Mouse (Mus musculus) ES-E14 (cell line): ENCODE data around the gene Gm37419. TPM values are rescaled to one million over a fixed set of nuclear protein-coding genes. Genes with fewer than 3 reads are reported as not detected.

Experiments
- DNase-seq: peaks from one replicate; pipeline ENCODE4 v3.0.0-alpha.2; 2013; ENCODE audit warnings: low read depth, low spot score
- H3K27ac ChIP-seq: 2 replicates; pipeline ENCODE4 v1.5.1; 2012; ENCODE audit warnings: low read depth, mild to moderate bottlenecking, low read length, moderate library complexity, mixed read lengths; ENCODE audit not compliant: poor library complexity, insufficient read depth, severe bottlenecking
- H3K36me3 ChIP-seq: 2 replicates; pipeline ENCODE4 v1.6.1; 2012; ENCODE audit warnings: mild to moderate bottlenecking, low read length, moderate library complexity, mixed read lengths; ENCODE audit not compliant: control insufficient read depth, poor library complexity, insufficient read depth, severe bottlenecking
- H3K4me1 ChIP-seq, 2 experiments: fragments of 150-350 bp in 1 of 2; sonication (generic) in 1 of 2; 2 replicates each; pipeline ENCODE4 v1.6.1; 2012; ENCODE audit warnings: low read length in 2 of 2, mild to moderate bottlenecking in 1 of 2, mixed read lengths in 1 of 2; ENCODE audit not compliant: control insufficient read depth in 2 of 2, insufficient read depth in 2 of 2, poor library complexity in 1 of 2
- H3K4me3 ChIP-seq, 2 experiments: fragments of 150-350 bp in 1 of 2; sonication (generic) in 1 of 2; 2 replicates each; pipeline ENCODE4 v1.5.1; 2012; ENCODE audit warnings: low read length in 2 of 2, low read depth in 1 of 2, mild to moderate bottlenecking in 1 of 2, mixed read lengths in 1 of 2; ENCODE audit not compliant: insufficient read depth in 1 of 2, poor library complexity in 1 of 2, severe bottlenecking in 1 of 2
- H3K9ac ChIP-seq: 2 replicates; pipeline ENCODE4 v1.6.1; 2012; ENCODE audit warnings: low read depth, mild to moderate bottlenecking, low read length, mixed read lengths; ENCODE audit not compliant: poor library complexity, insufficient read depth, severe bottlenecking
- H3K9me3 ChIP-seq: fragments of 150-350 bp; sonication (generic); 2 replicates; pipeline ENCODE4 v1.6.1; 2012; ENCODE audit warnings: low read depth, mild to moderate bottlenecking, low read length; ENCODE audit not compliant: control insufficient read depth, insufficient read depth
- CHD2 ChIP-seq: IDR thresholded peaks from 2 replicates; pipeline ENCODE4 v1.6.1; 2014; ENCODE audit warnings: mild to moderate bottlenecking, low read depth, low read length, inconsistent platforms
- HCFC1 ChIP-seq: IDR thresholded peaks from 2 replicates; pipeline ENCODE4 v1.6.1; 2012; ENCODE audit warnings: low read length, inconsistent platforms, borderline replicate concordance; ENCODE audit not compliant: insufficient read depth
- MAFK ChIP-seq: IDR thresholded peaks from 2 replicates; pipeline ENCODE4 v1.6.1; 2014; ENCODE audit warnings: mild to moderate bottlenecking, low read depth, low read length, inconsistent platforms; ENCODE audit not compliant: insufficient read depth
- ZC3H11A ChIP-seq: IDR thresholded peaks from 2 replicates; pipeline ENCODE4 v1.6.1; 2012; ENCODE audit warnings: low read depth, mild to moderate bottlenecking, inconsistent platforms, low read length, borderline replicate concordance
- ZNF384 ChIP-seq: IDR thresholded peaks from 2 replicates; pipeline ENCODE4 v1.6.1; 2012; ENCODE audit warnings: low read depth, low read length, inconsistent platforms
- in situ Hi-C, 2 experiments: fragments of 600-800 bp; cut with MboI; formaldehyde crosslinking; loops; one replicate each; pipeline ENCODE4 v1.15.1; 2025; ENCODE audit warnings: low sequenced_read_pairs in 2 of 2, inconsistent platforms in 1 of 2; ENCODE audit not compliant: unreplicated experiment in 2 of 2
- total RNA-seq: library from RNA; depleted of rRNA; stranded (reverse); fragments of 300-350 nt; gene quantifications from 2 replicates; pipeline ENCODE4 v1.2.3, GENCODE M21; 2012

The Gm37419 gene
- total RNA-seq, 1 experiment: not detected

- TF ChIP-seq MAFK (0 out of 2 replicates have a peak, but pooled peaks have one; percentile 14), ZC3H11A (peak; percentile 60; the same call in 1 of the 2 replicates), CHD2 (no peak)
- peaks cover 6 to 15% of the 10 kb centered on the region in 2 experiments; a peak in 2 of 4 replicates for H3K4me1 ChIP-seq
- H3K4me3 ChIP-seq: peak overlapping the region; percentile 26 to 55; a peak in 3 of 4 replicates
- no peak overlapping the region for H3K27ac ChIP-seq
- H3K9ac ChIP-seq: no peak overlapping the region
- in situ Hi-C loops: loop anchor here (10.0 to 25.0 kb wide), 4 partner anchors 328 to 1281 kb away; no protein-coding TSS in a partner anchor
- no peaks in the 10 kb centered on the region for H3K9me3 ChIP-seq
- DNase-seq: peak; percentile 81
- H3K36me3 ChIP-seq: no peaks in the 10 kb centered on the region
These were observed 4.1 kb upstream of the Gm37419 start for GRCm38 (mm10) chr16:23984183-23984582.

- TF ChIP-seq ZNF384: no peak
- TF ChIP-seq HCFC1: no peak
- TF ChIP-seq MAFK: no peak
- TF ChIP-seq ZC3H11A: no peak
- TF ChIP-seq CHD2: no peak
- Histone ChIP-seq H3K27ac (no peak overlapping the region), H3K9me3 (no peaks in the 10 kb centered on the region), H3K4me3 (peak overlapping the region; percentile 26 to 55; a peak in 3 of 4 replicates), H3K4me1 (peaks cover 7 to 15% of the 10 kb centered on the region in 2 experiments; a peak in 2 of 4 replicates), H3K9ac (peak overlapping the region; percentile 33), H3K36me3 (no peaks in the 10 kb centered on the region)
- in situ Hi-C loops: loop anchor here (10.0 to 25.0 kb wide), 4 partner anchors 327 to 1280 kb away; no protein-coding TSS in a partner anchor
- no peak for DNase-seq
These were observed 3.4 kb upstream of the Gm37419 start for GRCm38 (mm10) chr16:23984760-23985466.

DNA sequence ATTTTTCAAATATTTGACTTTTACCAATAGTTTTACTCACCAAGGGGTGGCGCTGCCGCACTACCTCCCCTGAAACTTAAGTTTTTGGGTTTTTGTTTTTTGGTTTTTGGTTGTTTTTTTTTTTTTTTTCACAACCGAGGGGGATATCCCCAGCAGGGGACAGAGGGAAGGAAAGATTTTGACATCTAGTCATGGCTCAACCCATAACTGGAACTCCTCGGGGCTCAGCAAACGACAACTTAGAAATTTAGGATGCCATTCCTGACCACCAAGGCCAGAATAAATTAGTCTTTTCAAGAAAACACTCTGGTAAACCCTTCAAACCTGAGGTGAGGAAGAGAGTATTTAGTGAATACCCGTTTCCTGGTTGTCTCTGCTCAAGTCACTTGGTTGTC lies 2.8 kb upstream of the Gm37419 start:
- no peak for DNase-seq
- H3K27ac ChIP-seq: no peak overlapping the region

DNA sequence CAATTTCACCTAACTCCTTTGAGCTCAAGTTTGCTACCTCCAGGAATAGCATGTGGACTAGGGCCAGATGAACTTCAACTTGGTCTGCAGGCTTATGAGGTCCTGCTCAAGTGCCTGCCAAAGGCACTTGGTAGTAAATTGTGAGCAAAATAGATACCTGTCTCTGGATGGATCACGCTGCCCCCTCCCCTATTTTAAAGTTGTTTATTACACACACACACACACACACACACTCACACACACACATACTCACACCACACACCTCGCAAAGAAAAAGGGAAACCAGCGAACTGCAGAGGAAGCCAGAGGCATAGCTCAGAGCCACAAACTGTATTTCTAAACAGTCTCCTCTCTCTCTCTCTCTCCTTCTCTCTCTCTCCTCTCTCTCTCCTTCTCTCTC lies 2.1 kb upstream of the Gm37419 start:
- Histone ChIP-seq H3K4me1 (peaks cover 8 to 15% of the 10 kb centered on the region in 2 experiments; a peak in 2 of 4 replicates), H3K4me3 (0 out of 4 replicates have a peak overlapping the region, but pooled peaks of 1 of the 2 experiments have one; percentile 97), H3K9me3 (no peaks in the 10 kb centered on the region), H3K9ac (no peak overlapping the region), H3K27ac (no peak overlapping the region), H3K36me3 (no peaks in the 10 kb centered on the region)
- no peak for DNase-seq
- TF ChIP-seq ZNF384 (no peak), HCFC1 (no peak), CHD2 (no peak), ZC3H11A (no peak), MAFK (no peak)
- in situ Hi-C loops: loop anchor here (10.0 to 25.0 kb wide), 4 partner anchors 326 to 1279 kb away; no protein-coding TSS in a partner anchor

More for the DNA sequence above, 2.8 kb upstream of the Gm37419 start:
- no peak overlapping the region for H3K9ac ChIP-seq
- in situ Hi-C loops: loop anchor here (10.0 to 25.0 kb wide), 4 partner anchors 327 to 1279 kb away; no protein-coding TSS in a partner anchor
- TF ChIP-seq ZC3H11A (no peak), ZNF384 (peak; percentile 50; the same call in 1 of the 2 replicates)
- no peak overlapping the region for H3K4me3 ChIP-seq
- H3K36me3 ChIP-seq: no peaks in the 10 kb centered on the region
- no peaks in the 10 kb centered on the region for H3K9me3 ChIP-seq
- peaks cover 8 to 15% of the 10 kb centered on the region in 2 experiments; a peak in 2 of 4 replicates for H3K4me1 ChIP-seq
